Mouse (Mus musculus): ENCODE data around the gene Tmem181a. TPM values are rescaled to one million over a fixed set of nuclear protein-coding genes. Genes with fewer than 3 reads are reported as not detected.
"Not testable (repeated sequence)": the region's sequence is repeated elsewhere in the genome, so short reads cannot be mapped to it uniquely, and the experiment has no call there.

Tmem181a gene
- polyA plus RNA-seq, 1 experiment from 2014 or later, result 2.5 TPM

DNA sequence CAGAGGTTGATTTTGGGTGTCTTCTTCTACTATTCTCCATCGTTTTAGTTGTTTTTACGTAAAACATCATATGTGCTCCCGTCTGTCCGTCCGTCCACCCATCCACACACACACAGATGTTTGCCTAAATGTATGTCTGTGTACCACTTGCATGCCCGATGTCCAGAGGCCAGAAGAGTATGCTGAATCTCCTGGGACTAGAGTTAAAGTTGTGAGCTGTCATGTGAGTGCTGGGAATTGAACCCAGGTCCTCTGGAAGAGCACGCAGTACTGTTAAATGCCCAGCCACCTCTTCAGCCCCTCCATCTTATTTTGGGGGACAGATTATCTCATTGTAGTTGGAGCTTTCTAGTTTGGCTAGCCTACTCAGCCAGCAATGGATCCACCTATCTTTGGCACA lies 70.9 kb downstream of the Tmem181a start:
- H3K4me1 ChIP-seq (replicated peaks); ATAC-seq (ENCODE audit: insufficient read depth); H3K9ac ChIP-seq; H3K4me3 ChIP-seq (replicated peaks); H3K9me3 ChIP-seq (replicated peaks); H3K27ac ChIP-seq (replicated peaks); H3K4me2 ChIP-seq; H3K36me3 ChIP-seq (replicated peaks); H3K27me3 ChIP-seq: not testable (repeated sequence)
- WGBS (ENCODE audit: insufficient replicate concordance), result 72% methylated on average over 7 of the region's 7 CpGs

DNA sequence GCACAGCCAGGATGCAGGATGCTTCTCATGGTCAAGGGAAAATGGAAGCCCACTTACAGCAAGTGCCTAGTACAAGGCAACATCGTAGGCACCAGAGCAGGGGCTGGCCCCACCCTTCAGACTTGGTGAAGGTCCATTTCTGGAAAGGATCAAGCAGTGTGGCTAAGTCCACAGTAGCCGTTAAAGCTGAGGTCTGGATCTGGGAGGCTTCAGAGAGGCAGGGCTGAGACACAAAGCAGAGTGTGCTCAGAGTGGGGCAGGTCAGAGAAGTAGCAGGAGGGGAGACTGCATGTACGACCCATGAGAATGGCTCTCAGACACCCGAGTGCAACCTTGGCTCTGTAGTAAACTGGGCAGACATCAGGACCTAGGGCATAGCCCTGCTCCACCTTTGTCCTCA lies 72.3 kb downstream of the Tmem181a start:
- H3K9me3 ChIP-seq (replicated peaks); H3K36me3 ChIP-seq (replicated peaks); H3K4me1 ChIP-seq (replicated peaks); ATAC-seq (ENCODE audit: insufficient read depth); H3K4me3 ChIP-seq (replicated peaks); H3K27me3 ChIP-seq; H3K4me2 ChIP-seq; H3K27ac ChIP-seq (replicated peaks); H3K9ac ChIP-seq: not testable (repeated sequence)
- WGBS (ENCODE audit: insufficient replicate concordance), result 58% methylated on average over 3 of the region's 4 CpGs

DNA sequence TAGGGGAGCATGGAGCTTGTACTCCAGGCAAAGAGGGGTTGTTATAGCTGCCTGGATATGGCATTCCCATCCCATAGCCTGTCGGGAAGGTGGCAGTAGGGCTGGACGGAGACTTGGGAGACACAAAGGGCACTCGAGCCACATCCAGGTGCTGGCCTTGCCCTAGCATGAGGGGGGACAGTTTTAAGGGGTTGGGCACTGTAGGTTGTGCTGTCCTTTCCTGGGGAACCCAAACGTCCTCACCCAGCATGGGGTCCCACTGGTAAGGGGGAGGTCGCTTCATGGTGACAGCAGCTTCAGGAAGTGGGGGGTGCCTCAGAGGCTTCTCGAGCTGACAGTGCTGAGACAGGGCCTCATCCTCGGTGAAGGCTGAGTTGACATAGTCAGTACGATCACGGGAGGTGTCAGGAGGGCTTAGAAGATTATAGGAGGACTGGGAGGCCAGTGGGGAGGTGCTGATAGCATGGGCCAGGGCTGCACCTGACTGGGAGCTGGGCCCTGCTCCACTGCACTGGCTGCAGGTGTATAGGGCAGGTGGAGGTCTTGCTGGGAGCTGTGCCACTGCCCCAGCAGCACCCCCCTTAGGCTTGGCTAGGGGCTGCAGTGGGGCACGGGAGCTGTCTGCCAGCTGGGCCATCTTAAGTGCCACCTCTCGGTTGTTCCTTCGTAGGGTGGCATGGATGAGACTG lies 86.1 kb downstream of the Tmem181a start:
- H3K4me1 ChIP-seq (replicated peaks); ATAC-seq (ENCODE audit: insufficient read depth); H3K36me3 ChIP-seq (replicated peaks); H3K4me2 ChIP-seq; H3K9me3 ChIP-seq (replicated peaks); H3K27me3 ChIP-seq; H3K4me3 ChIP-seq (replicated peaks); H3K27ac ChIP-seq (replicated peaks); H3K9ac ChIP-seq: not testable (repeated sequence)
- WGBS (ENCODE audit: insufficient replicate concordance), result no CpG with 5 or more reads among the region's 12 CpGs

DNA sequence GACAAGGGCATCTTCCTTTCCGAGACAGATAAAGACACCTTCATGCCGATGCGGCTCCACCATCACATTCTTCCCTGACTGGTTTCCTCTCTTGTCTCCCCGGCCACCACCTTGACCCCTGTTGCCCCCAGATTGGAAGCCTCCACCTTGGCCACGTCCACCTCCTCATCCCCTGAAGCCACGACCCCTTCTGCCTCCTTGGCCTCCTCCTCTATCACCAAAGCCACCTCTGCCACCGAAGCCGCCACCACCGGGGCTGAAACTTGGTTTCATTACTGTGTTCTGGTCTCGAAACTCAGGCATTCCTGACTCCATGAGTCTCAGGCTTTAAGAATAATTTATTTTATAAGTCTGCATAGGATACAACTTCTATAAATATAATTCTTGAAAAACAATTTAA lies 98.6 kb downstream of the Tmem181a start:
- H3K9me3 ChIP-seq (replicated peaks); H3K36me3 ChIP-seq (replicated peaks); H3K4me1 ChIP-seq (replicated peaks); H3K4me3 ChIP-seq (replicated peaks); ATAC-seq (ENCODE audit: insufficient read depth); H3K27ac ChIP-seq (replicated peaks); H3K9ac ChIP-seq; H3K27me3 ChIP-seq; H3K4me2 ChIP-seq: not testable (repeated sequence)
- 67% methylated on average over 10 of the region's 10 CpGs for WGBS (ENCODE audit: insufficient replicate concordance)

Other genes starting within 250 kb of the Tmem181a start
- 1.0 and 1.8 TPM in 2 replicates for gene Serac1, start 177.1 kb upstream of the Tmem181a start, polyA plus RNA-seq (2015; fragmentation: Nextera tagmentation; extraction: Ambion mirVana)
- gene Gtf2h5, start 177.1 kb upstream of the Tmem181a start, polyA plus RNA-seq (2015; fragmentation: Nextera tagmentation; extraction: Ambion mirVana), result 63.2 and 73.0 TPM in 2 replicates
- gene Tulp4, start 150.4 kb upstream of the Tmem181a start, polyA plus RNA-seq (2015; fragmentation: Nextera tagmentation; extraction: Ambion mirVana), result 30.5 and 38.3 TPM in 2 replicates
- 5.5 and 5.6 TPM in 2 replicates for gene Dynlt1a, start 60.6 kb downstream of the Tmem181a start, polyA plus RNA-seq (2015; fragmentation: Nextera tagmentation; extraction: Ambion mirVana)
- gene Dynlt1b, start 173.3 kb downstream of the Tmem181a start, polyA plus RNA-seq (2015; fragmentation: Nextera tagmentation; extraction: Ambion mirVana), result 183 and 194 TPM in 2 replicates

Measured in liver, embryonic 15.5 days (tissue).